20 mouse cellular contexts compared by ENCODE assay signal in the genomic region with DNA sequence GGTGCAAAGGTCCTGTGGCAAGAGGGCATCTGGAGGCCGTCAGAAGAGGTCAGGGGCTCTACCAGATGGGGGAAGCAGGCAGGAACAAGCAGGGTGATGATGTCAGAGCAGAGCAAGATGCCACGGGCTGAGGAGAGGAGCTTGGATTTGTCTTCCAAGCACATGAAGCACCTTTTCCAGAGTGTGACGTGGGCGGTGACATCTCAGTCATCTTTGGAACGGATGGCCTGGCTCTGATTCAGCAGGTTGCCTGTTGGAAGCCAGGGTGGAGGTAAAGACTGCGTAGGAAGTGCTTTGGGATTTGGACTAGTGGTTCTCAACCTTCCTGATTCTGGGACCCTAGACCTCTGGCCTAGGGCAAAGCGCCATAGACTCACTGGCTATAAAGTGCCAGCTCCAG. TPM values are rescaled to one million over a fixed set of nuclear protein-coding genes. Genes with fewer than 3 reads are reported as not detected.
A peak's percentile ranks its signal among the peaks of the same experiment; 100 is the strongest.
DNase-seq lines count a peak whose midpoint lies in the region; ATAC-seq lines count a peak whose summit lies in the region.
"Had no signal": no experiment of that assay in that cellular context is flagged by ENCODE, and none has a peak within 500 bp of the region (broad histone marks: within the 10 kb centered on the region; RNA-seq: fewer than 3 reads in every experiment).

No protein-coding gene starts in this region.

- no peak overlapping the region for H3K9ac ChIP-seq in forebrain, embryonic 16.5 days (replicated peaks; ENCODE audit: low read depth, low read length)
- no peak overlapping the region for H3K9ac ChIP-seq in forebrain, embryonic 12.5 days
- H3K9ac ChIP-seq in midbrain, embryonic 16.5 days (ENCODE audit: low read depth, low read length) = no peak overlapping the region
- H3K9ac ChIP-seq: embryonic facial prominence, embryonic 15.5 days; heart, embryonic 13.5 days; liver, postnatal 0 days; stomach, embryonic 15.5 days had no signal

- H3K9me3 ChIP-seq in forebrain, embryonic 16.5 days (ENCODE audit: control insufficient read depth, low read length) = no peaks in the 10 kb centered on the region
- no peaks in the 10 kb centered on the region for H3K9me3 ChIP-seq in forebrain, embryonic 12.5 days
- no peaks in the 10 kb centered on the region for H3K9me3 ChIP-seq in midbrain, embryonic 16.5 days (replicated peaks; ENCODE audit: control insufficient read depth, low read length, poor library complexity, severe bottlenecking)
- H3K9me3 ChIP-seq: embryonic facial prominence, embryonic 15.5 days; heart, embryonic 13.5 days; stomach, embryonic 15.5 days had no signal

- WGBS in forebrain, embryonic 16.5 days = 68% methylated on average over 7 of the region's 7 CpGs
- WGBS in forebrain, embryonic 12.5 days = 83% methylated on average over 7 of the region's 7 CpGs
- WGBS in midbrain, embryonic 16.5 days = 86% methylated on average over 7 of the region's 7 CpGs

- no peaks in the 10 kb centered on the region for H3K36me3 ChIP-seq in forebrain, embryonic 16.5 days (ENCODE audit: control insufficient read depth, insufficient read depth)
- no peaks in the 10 kb centered on the region for H3K36me3 ChIP-seq in forebrain, embryonic 12.5 days (replicated peaks)
- H3K36me3 ChIP-seq in midbrain, embryonic 16.5 days (ENCODE audit: control insufficient read depth, insufficient read depth, low read length) = no peaks in the 10 kb centered on the region
- H3K36me3 ChIP-seq: embryonic facial prominence, embryonic 15.5 days; heart, embryonic 13.5 days; stomach, embryonic 15.5 days had no signal

- peaks cover 3% of the 10 kb centered on the region; the same call in 1 of the 2 replicates for H3K27me3 ChIP-seq in forebrain, embryonic 16.5 days (replicated peaks; ENCODE audit: control insufficient read depth, insufficient read depth, low read length)
- peaks cover 40% of the 10 kb centered on the region for H3K27me3 ChIP-seq in forebrain, embryonic 12.5 days
- H3K27me3 ChIP-seq in midbrain, embryonic 16.5 days (ENCODE audit: control insufficient read depth, insufficient read depth, low read depth, low read length) = peaks cover 9% of the 10 kb centered on the region; the same call in 1 of the 2 replicates

- H3K4me1 ChIP-seq in forebrain, embryonic 16.5 days (replicated peaks; ENCODE audit: control insufficient read depth, insufficient read depth, low read length) = peaks cover 27% of the 10 kb centered on the region
- H3K4me1 ChIP-seq in forebrain, embryonic 12.5 days = peaks cover 22% of the 10 kb centered on the region
- H3K4me1 ChIP-seq in midbrain, embryonic 16.5 days (ENCODE audit: control insufficient read depth, insufficient read depth, low read length) = peaks cover 13% of the 10 kb centered on the region

- intact Hi-C loops in left cerebral cortex, postnatal 25 days (cut with DNase I) = loop anchor here (2.0 kb wide), 1 partner anchor 124 kb away; no protein-coding TSS in a partner anchor

- H3K4me3 ChIP-seq in forebrain, embryonic 16.5 days (replicated peaks; ENCODE audit: low read length) = no peak overlapping the region
- H3K4me3 ChIP-seq in forebrain, embryonic 12.5 days (replicated peaks) = no peak overlapping the region
- no peak overlapping the region for H3K4me3 ChIP-seq in midbrain, embryonic 16.5 days (ENCODE audit: low read depth, low read length)
- H3K4me3 ChIP-seq: embryonic facial prominence, embryonic 15.5 days; heart, embryonic 13.5 days; stomach, embryonic 15.5 days had no signal

- peak overlapping the region; percentile 61 for H3K27ac ChIP-seq in forebrain, embryonic 16.5 days (ENCODE audit: low read length)
- H3K27ac ChIP-seq in forebrain, embryonic 12.5 days = no peak overlapping the region
- no peak overlapping the region for H3K27ac ChIP-seq in midbrain, embryonic 16.5 days (ENCODE audit: low read length)
- H3K27ac ChIP-seq: embryonic facial prominence, embryonic 15.5 days; heart, embryonic 13.5 days; stomach, embryonic 15.5 days had no signal

- H3K4me2 ChIP-seq in forebrain, embryonic 16.5 days (ENCODE audit: low read length) = no peak overlapping the region
- no peak overlapping the region for H3K4me2 ChIP-seq in forebrain, embryonic 12.5 days
- no peak overlapping the region for H3K4me2 ChIP-seq in midbrain, embryonic 16.5 days (ENCODE audit: low read length)
- H3K4me2 ChIP-seq: embryonic facial prominence, embryonic 15.5 days; heart, embryonic 13.5 days; stomach, embryonic 15.5 days had no signal

- no peak for ATAC-seq in forebrain, embryonic 16.5 days
- ATAC-seq in forebrain, embryonic 12.5 days (ENCODE audit: low FRiP score) = no peak
- ATAC-seq in midbrain, embryonic 16.5 days = no peak
- ATAC-seq: hindbrain, embryonic 16.5 days; liver, postnatal 0 days had no signal

- DNase-seq in right cerebral cortex, adult 18-20 months = peak; percentile 90
- no peak for DNase-seq in right cerebral cortex, postnatal 4 days
- DNase-seq in left cerebral cortex, postnatal 25 days (ENCODE audit: low spot score in 2 of 2) = peak; percentile 59 to 92
- no peak for DNase-seq in ovary, postnatal 10 days (ENCODE audit: low spot score)
- no peak for DNase-seq in spleen, adult 18-20 months
- DNase-seq: adrenal gland, postnatal 10 days; heart, postnatal 36 days; kidney, adult 11 months; kidney, postnatal 10 days; liver; liver, postnatal 0 days had no signal

RNA-seq across cellular contexts. Expression of gene Mmp17, which starts 3.0 kb away (rescaled TPM):
- 17.7 and 20.2 TPM in 2 replicates for polyA plus RNA-seq in forebrain, embryonic 16.5 days (2015; fragmentation: Nextera tagmentation; extraction: Ambion mirVana)
- polyA plus RNA-seq in forebrain, embryonic 12.5 days (2016; fragmentation: Nextera tagmentation; extraction: Ambion mirVana) = 8.4 and 10.4 TPM in 2 replicates
- 100 to 1,000 TPM; 100 to 101 TPM for total RNA-seq in left cerebral cortex, postnatal 25 days (2021)
- 11.1 and 11.7 TPM in 2 replicates for polyA plus RNA-seq in midbrain, embryonic 16.5 days (2015; fragmentation: Nextera tagmentation; extraction: Ambion mirVana)
- total RNA-seq: granulocyte monocyte progenitor cell, adult 5-6 weeks; megakaryocyte-erythroid progenitor cell, adult 5-6 weeks had no signal

Comparison
In these comparisons a context has a peak if more than half of its experiments do, and no peak if none do; other contexts are left out.
1. DNase-seq: peak in right cerebral cortex, adult 18-20 months (single experiment) and left cerebral cortex, postnatal 25 days (2 of 2); none in right cerebral cortex, postnatal 4 days (single experiment), ovary, postnatal 10 days (single experiment) and spleen, adult 18-20 months (0 of 2).